Mouse (Mus musculus): Measurements from ENCODE around the gene Gucy1b1. TPM values are rescaled to one million over a fixed set of nuclear protein-coding genes. Genes with fewer than 3 reads are reported as not detected.

Gucy1b1 gene
- total and polyA plus RNA-seq, 2 experiments from 2014 or later = 55.0 to 58.5 TPM

DNA sequence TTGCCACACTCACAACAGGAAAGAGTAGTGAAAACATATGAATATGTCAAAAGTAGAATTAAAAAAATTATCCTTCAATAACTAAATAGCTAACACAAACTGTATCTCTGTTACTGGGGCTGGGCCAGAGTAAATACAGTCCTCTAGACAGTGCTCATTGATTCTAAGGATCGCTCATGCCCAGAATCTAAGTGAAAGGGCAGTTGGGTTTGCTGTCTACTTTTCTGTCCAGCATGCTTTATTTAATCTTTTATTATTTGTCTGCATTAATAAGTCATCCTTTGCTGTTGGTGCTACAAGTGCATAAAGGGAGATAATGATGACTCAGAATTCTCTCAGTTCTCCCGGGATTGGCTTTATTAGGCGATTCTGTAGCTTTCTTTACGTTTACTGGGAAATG lies 79.1 kb downstream of the Gucy1b1 start:
- H3K36me3 ChIP-seq (ENCODE audit: insufficient read depth, low read length) = no peaks in the 10 kb centered on the region
- H3K9ac ChIP-seq (replicated peaks; ENCODE audit: low read length, poor library complexity, severe bottlenecking) = no peak overlapping the region
- H3K4me3 ChIP-seq (ENCODE audit: low read depth, low read length) = no peak overlapping the region
- H3K27ac ChIP-seq (ENCODE audit: low read depth, low read length) = no peak overlapping the region
- H3K9me3 ChIP-seq (ENCODE audit: low read length) = no peaks in the 10 kb centered on the region
- TF ChIP-seq CTCF (IDR thresholded peaks at IDR 0.05) = no peak
- DNase-seq (ENCODE audit: low spot score) (no peak), ATAC-seq (ENCODE audit: low FRiP score) (no peak)
- no peak overlapping the region for H3K4me2 ChIP-seq (ENCODE audit: low read depth, low read length, poor library complexity, severe bottlenecking)
- 37% methylated on average over 4 of the region's 4 CpGs for WGBS
- no peaks in the 10 kb centered on the region for H3K27me3 ChIP-seq (ENCODE audit: insufficient read depth, low read length)
- no peaks in the 10 kb centered on the region for H3K4me1 ChIP-seq (ENCODE audit: insufficient read depth, low read length)

DNA sequence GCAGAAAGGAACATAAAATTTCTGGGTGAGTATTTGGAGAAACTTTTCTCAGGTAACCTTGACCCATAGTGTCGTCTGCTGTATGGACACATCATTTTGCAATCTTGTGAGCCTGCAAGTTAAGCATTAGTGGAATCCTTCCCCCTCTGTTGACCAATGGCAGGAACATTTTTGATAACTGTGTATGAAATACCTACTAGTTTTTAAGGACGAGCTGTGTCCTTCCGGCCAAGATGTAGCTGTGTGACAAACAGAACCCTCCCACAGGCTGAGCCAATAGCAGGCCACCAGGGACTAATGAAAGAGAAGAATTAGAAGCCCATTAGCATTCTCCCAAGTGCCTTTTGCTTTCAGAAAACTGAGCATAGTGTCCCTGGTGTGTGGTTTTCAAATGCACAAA lies 84.0 kb downstream of the Gucy1b1 start:
- no peak overlapping the region for H3K4me3 ChIP-seq (ENCODE audit: low read depth, low read length)
- no peak for TF ChIP-seq CTCF (IDR thresholded peaks at IDR 0.05)
- H3K9me3 ChIP-seq (ENCODE audit: low read length) = no peaks in the 10 kb centered on the region
- ATAC-seq (ENCODE audit: low FRiP score) = no peak
- DNase-seq (ENCODE audit: low spot score) = peak; percentile 62
- WGBS = 73% methylated on average over 3 of the region's 3 CpGs
- no peaks in the 10 kb centered on the region for H3K36me3 ChIP-seq (ENCODE audit: insufficient read depth, low read length)
- no peak overlapping the region for H3K4me2 ChIP-seq (ENCODE audit: low read depth, low read length, poor library complexity, severe bottlenecking)
- H3K27ac ChIP-seq (ENCODE audit: low read depth, low read length) = no peak overlapping the region
- no peaks in the 10 kb centered on the region for H3K27me3 ChIP-seq (ENCODE audit: insufficient read depth, low read length)
- no peaks in the 10 kb centered on the region for H3K4me1 ChIP-seq (ENCODE audit: insufficient read depth, low read length)
- H3K9ac ChIP-seq (replicated peaks; ENCODE audit: low read length, poor library complexity, severe bottlenecking) = no peak overlapping the region

- no peaks in the 10 kb centered on the region for H3K36me3 ChIP-seq (ENCODE audit: insufficient read depth, low read length)
- no peak overlapping the region for H3K27ac ChIP-seq (ENCODE audit: low read depth, low read length)
- TF ChIP-seq CTCF (IDR thresholded peaks at IDR 0.05) = no peak
- H3K4me3 ChIP-seq (ENCODE audit: low read depth, low read length) = no peak overlapping the region
- H3K9me3 ChIP-seq (ENCODE audit: low read length) = no peaks in the 10 kb centered on the region
- no peaks in the 10 kb centered on the region for H3K27me3 ChIP-seq (ENCODE audit: insufficient read depth, low read length)
- H3K4me1 ChIP-seq (ENCODE audit: insufficient read depth, low read length) = no peaks in the 10 kb centered on the region
- WGBS = 18% methylated on average over 2 of the region's 2 CpGs
- H3K4me2 ChIP-seq (ENCODE audit: low read depth, low read length, poor library complexity, severe bottlenecking) = no peak overlapping the region
- DNase-seq (ENCODE audit: low spot score) (no peak), ATAC-seq (ENCODE audit: low FRiP score) (no peak)
- no peak overlapping the region for H3K9ac ChIP-seq (replicated peaks; ENCODE audit: low read length, poor library complexity, severe bottlenecking)
These were observed 84.8 kb downstream of the Gucy1b1 start for GRCm38 (mm10) chr3:81989692-81990141.

DNA sequence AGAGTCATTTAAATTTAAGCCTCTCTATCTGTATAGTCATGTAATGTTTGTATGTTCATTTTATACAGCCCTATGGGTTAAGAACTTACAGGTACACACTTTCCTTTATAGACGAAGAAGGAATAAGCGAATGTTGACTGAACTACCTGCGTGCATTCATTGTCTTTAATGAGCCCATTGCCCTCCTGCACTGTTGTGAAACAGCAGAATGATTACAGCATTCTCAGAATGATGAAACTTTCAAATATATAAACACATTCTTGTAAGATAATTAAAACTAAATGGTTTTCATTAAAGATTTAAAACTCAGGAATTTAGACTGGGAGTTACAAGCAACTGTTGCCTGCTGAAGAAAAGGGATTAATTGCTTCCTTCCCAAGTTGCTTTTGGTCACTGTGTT lies 86.9 kb downstream of the Gucy1b1 start:
- H3K4me1 ChIP-seq (ENCODE audit: insufficient read depth, low read length) = no peaks in the 10 kb centered on the region
- WGBS = 96% methylated on average over 3 of the region's 3 CpGs
- H3K9ac ChIP-seq (replicated peaks; ENCODE audit: low read length, poor library complexity, severe bottlenecking) = no peak overlapping the region
- no peaks in the 10 kb centered on the region for H3K36me3 ChIP-seq (ENCODE audit: insufficient read depth, low read length)
- no peaks in the 10 kb centered on the region for H3K27me3 ChIP-seq (ENCODE audit: insufficient read depth, low read length)
- no peak for ATAC-seq (ENCODE audit: low FRiP score)
- no peak overlapping the region for H3K27ac ChIP-seq (ENCODE audit: low read depth, low read length)
- H3K4me3 ChIP-seq (ENCODE audit: low read depth, low read length) = no peak overlapping the region
- no peaks in the 10 kb centered on the region for H3K9me3 ChIP-seq (ENCODE audit: low read length)
- no peak overlapping the region for H3K4me2 ChIP-seq (ENCODE audit: low read depth, low read length, poor library complexity, severe bottlenecking)
- TF ChIP-seq CTCF (IDR thresholded peaks at IDR 0.05) = no peak
- DNase-seq (ENCODE audit: low spot score) = no peak

DNA sequence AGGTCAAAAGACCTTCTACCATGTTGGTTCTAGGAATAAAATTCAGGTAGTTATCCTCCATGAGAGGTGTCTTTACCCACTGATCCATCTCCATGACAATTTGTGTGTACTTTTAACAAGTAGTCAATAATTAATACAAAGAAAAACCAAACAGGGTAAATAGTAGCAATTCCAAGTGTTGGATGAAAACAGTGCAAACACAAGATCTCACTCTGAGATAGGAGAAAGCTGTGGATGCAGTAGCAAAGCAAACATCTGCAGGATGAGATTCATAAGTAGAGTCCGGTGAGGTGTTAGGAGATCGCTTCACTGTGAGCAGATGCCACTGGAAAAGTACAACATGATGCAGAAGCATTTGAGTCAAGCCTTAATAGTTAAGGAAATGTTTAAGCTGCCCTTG lies 88.4 kb downstream of the Gucy1b1 start:
- Histone ChIP-seq H3K27me3 (ENCODE audit: insufficient read depth, low read length) (no peaks in the 10 kb centered on the region), H3K4me1 (ENCODE audit: insufficient read depth, low read length) (no peaks in the 10 kb centered on the region), H3K9ac (replicated peaks; ENCODE audit: low read length, poor library complexity, severe bottlenecking) (no peak overlapping the region), H3K4me3 (ENCODE audit: low read depth, low read length) (no peak overlapping the region), H3K9me3 (ENCODE audit: low read length) (no peaks in the 10 kb centered on the region), H3K4me2 (ENCODE audit: low read depth, low read length, poor library complexity, severe bottlenecking) (no peak overlapping the region), H3K27ac (ENCODE audit: low read depth, low read length) (no peak overlapping the region), H3K36me3 (ENCODE audit: insufficient read depth, low read length) (no peaks in the 10 kb centered on the region)
- no peak for DNase-seq (ENCODE audit: low spot score)
- no peak for ATAC-seq (ENCODE audit: low FRiP score)
- no peak for TF ChIP-seq CTCF (IDR thresholded peaks at IDR 0.05)
- WGBS = 98% methylated on average over 2 of the region's 2 CpGs

- DNase-seq (ENCODE audit: low spot score) (no peak), ATAC-seq (ENCODE audit: low FRiP score) (no peak)
- H3K27me3 ChIP-seq (ENCODE audit: insufficient read depth, low read length) = no peaks in the 10 kb centered on the region
- no peaks in the 10 kb centered on the region for H3K9me3 ChIP-seq (ENCODE audit: low read length)
- H3K9ac ChIP-seq (replicated peaks; ENCODE audit: low read length, poor library complexity, severe bottlenecking) = no peak overlapping the region
- H3K27ac ChIP-seq (ENCODE audit: low read depth, low read length) = no peak overlapping the region
- H3K4me2 ChIP-seq (ENCODE audit: low read depth, low read length, poor library complexity, severe bottlenecking) = no peak overlapping the region
- H3K36me3 ChIP-seq (ENCODE audit: insufficient read depth, low read length) = no peaks in the 10 kb centered on the region
- H3K4me3 ChIP-seq (ENCODE audit: low read depth, low read length) = no peak overlapping the region
- no peaks in the 10 kb centered on the region for H3K4me1 ChIP-seq (ENCODE audit: insufficient read depth, low read length)
- 50% methylated on average over 1 of the region's 1 CpGs for WGBS
- no peak for TF ChIP-seq CTCF (IDR thresholded peaks at IDR 0.05)
These were observed 89.4 kb downstream of the Gucy1b1 start for GRCm38 (mm10) chr3:81985100-81985499.

Data from midbrain, postnatal 0 days (tissue).